Mouse (Mus musculus) cerebellum, postnatal 36 days (tissue): ENCODE data around the gene Mn1.

Experiments used
- DNase-seq, 2 experiments: peaks; one replicate each; pipeline ENCODE4 v3.0.0; 2021 to 2022; ENCODE audit warnings: mixed read lengths in 2 of 2

The Mn1 gene

GRCm38 (mm10) chr5:111490599-111490998 is 73.4 kb downstream of the Mn1 start:
- no peak for DNase-seq

GRCm38 (mm10) chr5:111491485-111491884 is 74.3 kb downstream of the Mn1 start:
- DNase-seq, result no peak

GRCm38 (mm10) chr5:111500036-111500435 is 82.9 kb downstream of the Mn1 start:
- DNase-seq, result no peak

- no peak for DNase-seq
Measured at GRCm38 (mm10) chr5:111501691-111502441, 84.7 kb downstream of the Mn1 start.

GRCm38 (mm10) chr5:111505241-111505640 is 88.1 kb downstream of the Mn1 start:
- DNase-seq, result no peak

GRCm38 (mm10) chr5:111505824-111506223 is 88.7 kb downstream of the Mn1 start:
- no peak for DNase-seq

GRCm38 (mm10) chr5:111506410-111506809 is 89.2 kb downstream of the Mn1 start:
- DNase-seq, result no peak
